Mouse (Mus musculus) lung, postnatal 0 days (tissue): ENCODE data around the gene Ccdc42.

Experiments
- CTCF ChIP-seq: IDR thresholded peaks from 2 replicates; pipeline ENCODE4 v1.5.1; 2016; ENCODE audit warnings: antibody characterized with exemption, mild to moderate bottlenecking
- EP300 ChIP-seq: IDR thresholded peaks from 2 replicates; pipeline ENCODE4 v1.6.1; 2016; ENCODE audit warnings: antibody characterized with exemption, mild to moderate bottlenecking, control low read depth

DNA sequence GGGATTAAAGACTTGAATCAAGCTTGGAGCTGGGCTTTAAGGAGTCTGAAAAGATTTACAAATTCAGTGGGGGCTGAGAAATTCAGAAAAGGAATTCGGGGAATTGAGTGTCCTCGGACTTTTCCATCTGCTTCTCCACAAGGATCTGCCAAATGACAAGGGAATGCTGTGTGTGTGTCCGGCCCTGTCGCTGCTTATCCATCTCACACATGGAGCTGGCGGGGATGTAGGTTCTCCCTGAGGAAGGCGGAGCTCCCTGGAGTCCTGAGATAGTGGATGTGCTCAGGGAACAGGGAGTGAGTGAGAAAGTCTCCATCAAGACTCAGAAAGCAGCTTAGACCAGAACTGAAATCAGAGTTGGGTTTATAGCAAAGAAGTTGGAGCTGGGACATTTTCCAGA, 58.0 kb downstream of the Ccdc42 start:
- no peak for TF ChIP-seq CTCF
- TF ChIP-seq EP300: peak; percentile 35; the same call in 1 of the 2 replicates
